Mouse (Mus musculus): ENCODE measurements around the gene Itm2b. TPM values are rescaled to one million over a fixed set of nuclear protein-coding genes. Genes with fewer than 3 reads are reported as not detected.

The Itm2b gene
- polyA plus RNA-seq (2014; fragmentation: Nextera tagmentation; extraction: Ambion mirVana) = 325 and 356 TPM in 2 replicates

DNA sequence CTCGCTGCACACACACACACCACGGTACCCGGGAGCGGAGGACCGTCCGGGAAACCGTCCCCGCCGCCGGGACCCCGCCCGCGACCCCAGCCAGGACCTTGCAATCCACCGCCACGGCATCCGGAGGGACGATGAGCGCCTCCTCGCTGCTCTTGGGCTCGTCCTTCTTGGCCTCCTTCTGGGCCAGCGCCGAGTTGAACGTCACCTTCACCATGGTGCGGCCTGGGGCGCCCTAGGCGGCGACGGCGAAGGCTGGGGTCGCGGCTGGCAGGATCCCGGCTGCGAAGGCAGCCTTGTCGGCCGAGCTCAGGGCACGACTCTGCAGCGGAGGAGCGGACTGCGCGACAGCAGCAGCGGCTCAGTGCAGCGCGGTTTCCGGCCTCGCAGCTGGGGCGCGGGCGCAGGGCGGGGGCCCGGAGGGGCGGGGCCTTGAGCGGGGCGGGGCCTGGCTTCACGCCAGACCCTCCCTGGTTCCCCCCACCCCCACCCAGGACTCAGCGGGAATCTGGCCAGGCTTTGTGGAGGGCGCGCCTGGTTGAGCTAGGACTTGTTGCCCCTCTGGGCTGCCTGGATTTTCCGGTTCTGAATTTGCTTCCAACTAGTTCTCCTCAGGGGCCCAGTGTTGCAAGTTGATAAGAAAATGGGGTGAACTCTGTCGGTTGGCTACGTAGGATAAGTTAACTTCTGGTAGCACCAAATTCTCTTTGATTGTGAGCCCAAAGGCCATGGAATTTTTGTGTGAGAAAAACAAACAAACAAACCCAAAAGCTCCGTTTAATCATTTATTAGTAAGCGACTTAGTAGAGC lies at the start of gene Itm2b:
Gene Itm2b (minus strand): TSS at position 377 of the 807 bp plus-strand sequence.
- Histone ChIP-seq H3K4me3 (ENCODE audit: low read depth, low read length) (peak within 1 kb of the TSS; percentile 58), H3K36me3 (ENCODE audit: control insufficient read depth, insufficient read depth, low read length) (no peaks in the 10 kb centered on the region), H3K4me1 (ENCODE audit: control insufficient read depth, insufficient read depth, low read length) (peaks cover 4% of the 10 kb centered on the region; the same call in 1 of the 2 replicates), H3K27me3 (ENCODE audit: control insufficient read depth, insufficient read depth, low read length) (no peaks in the 10 kb centered on the region), H3K9me3 (ENCODE audit: control insufficient read depth, low read length) (no peaks in the 10 kb centered on the region), H3K27ac (ENCODE audit: low read depth, low read length) (peak within 1 kb of the TSS; percentile 72), H3K9ac (ENCODE audit: low read length) (peak within 1 kb of the TSS; percentile 78), H3K4me2 (peak within 1 kb of the TSS; percentile 61)
- DNase-seq (ENCODE audit: low spot score, missing footprints) (peak; percentile 99), ATAC-seq (ENCODE audit: low FRiP score) (peak; percentile 98)
- WGBS = under 1% methylated on average over 60 of the region's 62 CpGs

DNA sequence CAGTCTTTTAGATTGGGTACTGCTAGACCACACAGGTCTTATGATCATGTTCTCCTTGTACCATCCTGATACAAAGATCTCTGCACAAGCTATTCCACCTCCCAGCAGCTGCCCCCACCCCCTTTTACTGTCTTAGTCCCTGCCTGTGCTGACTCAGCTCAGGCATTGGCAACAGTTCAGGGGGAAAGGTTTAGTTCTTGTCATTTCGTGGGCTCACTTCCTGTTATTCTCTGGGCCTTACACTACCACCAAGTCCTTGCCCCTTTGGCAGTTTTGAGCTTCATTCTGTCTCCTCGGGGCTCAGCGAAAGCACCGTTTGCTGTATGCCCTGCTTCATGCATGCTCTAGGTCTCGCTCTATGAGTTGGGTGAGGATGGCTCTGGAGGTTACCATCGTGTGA lies 48.4 kb upstream of the Itm2b start:
- no peak overlapping the region for H3K4me3 ChIP-seq (ENCODE audit: low read depth, low read length)
- H3K27ac ChIP-seq (ENCODE audit: low read depth, low read length) = no peak overlapping the region
- 87% methylated on average over 6 of the region's 6 CpGs for WGBS
- no peak overlapping the region for H3K9ac ChIP-seq (ENCODE audit: low read length)
- H3K9me3 ChIP-seq (ENCODE audit: control insufficient read depth, low read length) = no peaks in the 10 kb centered on the region
- no peaks in the 10 kb centered on the region for H3K4me1 ChIP-seq (ENCODE audit: control insufficient read depth, insufficient read depth, low read length)
- DNase-seq (ENCODE audit: low spot score, missing footprints) (no peak), ATAC-seq (ENCODE audit: low FRiP score) (no peak)
- H3K4me2 ChIP-seq = no peak overlapping the region
- H3K27me3 ChIP-seq (ENCODE audit: control insufficient read depth, insufficient read depth, low read length) = no peaks in the 10 kb centered on the region
- H3K36me3 ChIP-seq (ENCODE audit: control insufficient read depth, insufficient read depth, low read length) = no peaks in the 10 kb centered on the region

DNA sequence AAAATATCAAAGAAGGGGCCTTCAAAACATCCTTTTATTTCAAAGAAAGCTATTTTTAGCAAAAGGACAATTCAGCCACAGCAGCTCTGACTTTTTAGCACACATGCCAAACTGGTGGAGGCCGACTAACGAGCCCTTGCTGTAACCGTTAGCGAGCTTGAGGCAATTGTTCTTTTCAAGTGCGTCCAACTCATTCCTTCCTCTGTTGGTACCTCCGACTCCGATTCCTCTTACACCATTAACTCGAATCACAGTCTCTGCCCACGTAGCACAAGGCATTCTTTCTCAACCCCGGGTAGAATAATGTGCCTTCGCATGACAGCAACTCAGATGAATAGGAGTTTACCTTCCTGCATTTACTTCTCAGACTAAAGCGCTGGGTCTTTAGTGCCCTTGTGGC lies 45.5 kb upstream of the Itm2b start:
- no peak overlapping the region for H3K4me2 ChIP-seq
- H3K27ac ChIP-seq (ENCODE audit: low read depth, low read length) = no peak overlapping the region
- 76% methylated on average over 12 of the region's 12 CpGs for WGBS
- no peaks in the 10 kb centered on the region for H3K36me3 ChIP-seq (ENCODE audit: control insufficient read depth, insufficient read depth, low read length)
- no peaks in the 10 kb centered on the region for H3K27me3 ChIP-seq (ENCODE audit: control insufficient read depth, insufficient read depth, low read length)
- no peak for ATAC-seq (ENCODE audit: low FRiP score)
- H3K4me1 ChIP-seq (ENCODE audit: control insufficient read depth, insufficient read depth, low read length) = no peaks in the 10 kb centered on the region
- H3K4me3 ChIP-seq (ENCODE audit: low read depth, low read length) = no peak overlapping the region
- DNase-seq (ENCODE audit: low spot score, missing footprints) = no peak
- H3K9me3 ChIP-seq (ENCODE audit: control insufficient read depth, low read length) = no peaks in the 10 kb centered on the region
- H3K9ac ChIP-seq (ENCODE audit: low read length) = no peak overlapping the region

DNA sequence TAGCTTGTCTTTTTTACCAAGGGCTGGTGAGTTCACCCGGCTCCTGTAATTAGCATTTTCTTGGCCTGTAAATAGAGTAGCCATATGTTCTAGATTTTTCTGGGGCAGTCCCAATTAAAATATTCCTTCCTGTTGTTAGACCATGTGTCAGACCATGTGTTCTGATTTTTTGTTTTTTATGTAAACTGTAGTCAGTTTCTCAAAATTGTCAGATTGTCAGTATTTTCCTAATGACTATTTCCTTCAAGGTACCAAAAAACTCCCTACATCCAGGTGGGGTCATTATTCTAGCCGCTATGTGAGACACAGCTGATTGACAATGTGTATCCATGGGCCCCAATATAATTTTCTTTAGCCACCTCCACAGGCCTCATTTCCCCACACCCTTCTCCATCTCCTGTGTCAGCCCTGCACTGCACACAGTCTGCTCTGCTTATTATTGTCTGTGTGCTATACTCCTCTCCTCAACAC lies 40.5 kb upstream of the Itm2b start:
- ATAC-seq (ENCODE audit: low FRiP score) = no peak
- WGBS = 91% methylated on average over 2 of the region's 2 CpGs
- Histone ChIP-seq H3K4me2 (no peak overlapping the region), H3K4me3 (ENCODE audit: low read depth, low read length) (no peak overlapping the region), H3K4me1 (ENCODE audit: control insufficient read depth, insufficient read depth, low read length) (no peaks in the 10 kb centered on the region), H3K9me3 (ENCODE audit: control insufficient read depth, low read length) (no peaks in the 10 kb centered on the region), H3K36me3 (ENCODE audit: control insufficient read depth, insufficient read depth, low read length) (no peaks in the 10 kb centered on the region), H3K27ac (ENCODE audit: low read depth, low read length) (no peak overlapping the region), H3K27me3 (ENCODE audit: control insufficient read depth, insufficient read depth, low read length) (no peaks in the 10 kb centered on the region), H3K9ac (ENCODE audit: low read length) (no peak overlapping the region)
- no peak for DNase-seq (ENCODE audit: low spot score, missing footprints)

DNA sequence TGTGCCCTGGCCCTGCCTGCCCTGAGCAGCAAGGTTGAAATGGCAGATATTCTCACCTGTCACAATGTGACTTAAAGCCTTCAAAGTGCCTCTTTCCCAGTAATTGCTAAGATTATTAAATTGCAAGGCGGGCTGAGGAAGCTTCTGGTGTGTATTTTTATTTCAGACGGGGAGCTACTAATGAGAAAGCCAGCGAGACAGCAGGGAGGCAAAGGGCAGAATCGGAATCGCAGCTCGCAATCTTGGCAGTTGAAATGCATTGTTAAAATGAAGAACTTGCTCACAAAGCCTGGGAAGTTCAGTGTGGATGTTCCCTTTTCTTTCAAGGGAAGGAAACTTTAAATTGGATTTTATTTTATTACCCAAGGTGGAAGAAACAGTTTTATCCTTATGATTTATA lies 39.9 kb upstream of the Itm2b start:
- DNase-seq (ENCODE audit: low spot score, missing footprints) (no peak), ATAC-seq (ENCODE audit: low FRiP score) (no peak)
- Histone ChIP-seq H3K4me1 (ENCODE audit: control insufficient read depth, insufficient read depth, low read length) (no peaks in the 10 kb centered on the region), H3K4me3 (ENCODE audit: low read depth, low read length) (no peak overlapping the region), H3K9ac (ENCODE audit: low read length) (no peak overlapping the region), H3K9me3 (ENCODE audit: control insufficient read depth, low read length) (no peaks in the 10 kb centered on the region), H3K36me3 (ENCODE audit: control insufficient read depth, insufficient read depth, low read length) (no peaks in the 10 kb centered on the region), H3K27ac (ENCODE audit: low read depth, low read length) (no peak overlapping the region), H3K27me3 (ENCODE audit: control insufficient read depth, insufficient read depth, low read length) (no peaks in the 10 kb centered on the region), H3K4me2 (no peak overlapping the region)
- 70% methylated on average over 6 of the region's 6 CpGs for WGBS

DNA sequence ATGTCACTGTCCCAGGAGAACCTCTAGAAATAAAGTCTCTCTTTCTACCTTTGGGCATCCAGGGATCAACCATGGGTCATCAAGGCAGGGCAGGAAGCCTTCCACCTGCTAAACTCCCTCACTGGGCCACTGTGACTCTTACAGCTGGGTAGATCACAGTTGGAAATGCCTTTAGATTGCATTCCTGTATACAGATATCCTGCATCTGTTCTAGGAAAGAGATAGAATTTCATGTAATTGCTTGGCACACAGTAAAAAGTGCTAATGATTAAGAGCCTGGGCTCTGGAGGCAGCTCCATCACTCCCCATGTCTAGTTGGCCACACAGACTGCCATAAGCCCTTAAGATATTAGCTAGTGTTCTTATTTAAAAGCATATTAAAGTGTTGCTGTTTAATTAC lies 38.5 kb upstream of the Itm2b start:
- no peak for DNase-seq (ENCODE audit: low spot score, missing footprints)
- Histone ChIP-seq H3K27me3 (ENCODE audit: control insufficient read depth, insufficient read depth, low read length) (no peaks in the 10 kb centered on the region), H3K27ac (ENCODE audit: low read depth, low read length) (no peak overlapping the region), H3K4me1 (ENCODE audit: control insufficient read depth, insufficient read depth, low read length) (no peaks in the 10 kb centered on the region), H3K4me2 (no peak overlapping the region), H3K4me3 (ENCODE audit: low read depth, low read length) (no peak overlapping the region), H3K36me3 (ENCODE audit: control insufficient read depth, insufficient read depth, low read length) (no peaks in the 10 kb centered on the region), H3K9me3 (ENCODE audit: control insufficient read depth, low read length) (no peaks in the 10 kb centered on the region), H3K9ac (ENCODE audit: low read length) (no peak overlapping the region)
- no peak for ATAC-seq (ENCODE audit: low FRiP score)

DNA sequence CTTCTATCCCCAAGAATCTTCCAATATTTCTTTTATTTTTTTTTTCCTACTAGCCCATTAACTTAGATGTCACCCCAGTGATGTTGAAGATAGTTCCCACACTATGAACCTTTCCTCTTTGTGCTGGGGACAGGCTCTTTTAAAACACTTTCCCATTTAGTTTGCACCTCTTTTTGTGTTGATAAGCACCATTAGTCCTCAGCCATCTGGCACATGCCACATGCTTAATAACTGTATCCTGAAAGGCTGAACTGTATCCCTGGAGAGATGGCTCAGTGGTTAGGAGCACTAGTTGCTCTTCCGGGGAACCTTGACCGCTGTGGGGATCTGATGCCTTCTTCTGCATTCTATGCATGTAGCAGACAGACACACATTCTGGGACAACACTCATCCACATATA lies 37.5 kb upstream of the Itm2b start:
- no peaks in the 10 kb centered on the region for H3K9me3 ChIP-seq (ENCODE audit: control insufficient read depth, low read length)
- WGBS = 88% methylated on average over 2 of the region's 2 CpGs
- H3K9ac ChIP-seq (ENCODE audit: low read length) = no peak overlapping the region
- H3K27ac ChIP-seq (ENCODE audit: low read depth, low read length) = no peak overlapping the region
- H3K4me1 ChIP-seq (ENCODE audit: control insufficient read depth, insufficient read depth, low read length) = no peaks in the 10 kb centered on the region
- no peaks in the 10 kb centered on the region for H3K27me3 ChIP-seq (ENCODE audit: control insufficient read depth, insufficient read depth, low read length)
- no peak for DNase-seq (ENCODE audit: low spot score, missing footprints)
- no peak overlapping the region for H3K4me2 ChIP-seq
- H3K4me3 ChIP-seq (ENCODE audit: low read depth, low read length) = no peak overlapping the region
- no peak for ATAC-seq (ENCODE audit: low FRiP score)
- H3K36me3 ChIP-seq (ENCODE audit: control insufficient read depth, insufficient read depth, low read length) = no peaks in the 10 kb centered on the region

DNA sequence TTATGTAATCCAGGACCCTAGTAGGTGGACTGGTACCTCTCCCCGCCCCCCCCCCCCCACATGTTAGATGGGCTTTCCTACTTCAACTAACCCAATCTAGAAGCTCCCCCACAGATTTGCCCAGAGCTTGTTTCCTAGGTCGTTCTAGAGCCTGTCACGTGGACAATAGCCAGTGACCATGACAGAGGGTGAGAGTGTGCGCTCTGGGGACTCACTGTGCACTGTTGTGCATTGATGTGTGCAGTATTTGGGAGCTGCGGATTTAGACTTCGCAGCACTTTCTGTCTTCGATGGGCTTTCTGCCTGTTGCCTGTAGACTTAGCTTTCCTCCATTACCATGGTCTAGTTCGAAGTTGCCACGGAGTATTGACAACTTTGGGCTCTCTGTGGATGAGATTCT lies 36.5 kb upstream of the Itm2b start:
- DNase-seq (ENCODE audit: low spot score, missing footprints) (no peak), ATAC-seq (ENCODE audit: low FRiP score) (no peak)
- Histone ChIP-seq H3K27me3 (ENCODE audit: control insufficient read depth, insufficient read depth, low read length) (no peaks in the 10 kb centered on the region), H3K4me1 (ENCODE audit: control insufficient read depth, insufficient read depth, low read length) (no peaks in the 10 kb centered on the region), H3K4me3 (ENCODE audit: low read depth, low read length) (no peak overlapping the region), H3K27ac (ENCODE audit: low read depth, low read length) (no peak overlapping the region), H3K36me3 (ENCODE audit: control insufficient read depth, insufficient read depth, low read length) (no peaks in the 10 kb centered on the region), H3K9ac (ENCODE audit: low read length) (no peak overlapping the region), H3K4me2 (no peak overlapping the region), H3K9me3 (ENCODE audit: control insufficient read depth, low read length) (no peaks in the 10 kb centered on the region)
- 84% methylated on average over 9 of the region's 9 CpGs for WGBS

DNA sequence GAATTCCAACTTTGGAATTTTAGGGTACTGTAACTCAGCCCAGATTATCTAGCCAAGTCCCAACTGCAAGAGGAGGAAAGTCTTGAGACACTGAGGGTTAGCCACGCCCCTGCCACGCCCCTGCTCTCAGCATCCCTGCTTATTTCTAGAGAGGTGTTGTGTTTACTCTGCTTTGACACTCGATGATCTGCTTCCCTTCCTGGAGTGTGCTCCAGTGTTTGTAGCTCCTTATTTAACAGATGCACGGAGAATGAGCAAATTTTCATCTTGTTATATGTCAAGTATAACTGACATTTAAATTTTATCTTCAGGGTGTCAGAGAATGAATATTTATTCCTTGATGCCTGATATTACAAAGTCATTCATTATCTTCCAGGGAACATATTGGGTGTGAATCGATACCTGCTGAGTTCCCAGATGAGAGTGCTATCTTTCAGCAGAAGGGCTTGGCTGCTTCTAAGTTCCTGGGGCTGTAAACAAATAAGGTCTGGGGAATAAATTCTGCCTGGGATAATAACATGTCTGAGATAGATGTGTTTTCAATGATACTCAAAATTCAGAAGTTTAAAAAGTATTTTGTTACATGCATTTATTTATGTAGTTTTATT lies 35.2 kb upstream of the Itm2b start:
- no peaks in the 10 kb centered on the region for H3K36me3 ChIP-seq (ENCODE audit: control insufficient read depth, insufficient read depth, low read length)

More for the DNA sequence above, 35.2 kb upstream of the Itm2b start:
- ATAC-seq (ENCODE audit: low FRiP score) (no peak), DNase-seq (ENCODE audit: low spot score, missing footprints) (no peak)
- WGBS = 42% methylated on average over 5 of the region's 5 CpGs
- H3K9ac ChIP-seq (ENCODE audit: low read length) = no peak overlapping the region
- H3K4me1 ChIP-seq (ENCODE audit: control insufficient read depth, insufficient read depth, low read length) = no peaks in the 10 kb centered on the region
- H3K4me3 ChIP-seq (ENCODE audit: low read depth, low read length) = no peak overlapping the region
- no peak overlapping the region for H3K27ac ChIP-seq (ENCODE audit: low read depth, low read length)
- no peaks in the 10 kb centered on the region for H3K27me3 ChIP-seq (ENCODE audit: control insufficient read depth, insufficient read depth, low read length)
- H3K4me2 ChIP-seq = no peak overlapping the region
- H3K9me3 ChIP-seq (ENCODE audit: control insufficient read depth, low read length) = no peaks in the 10 kb centered on the region
